Comparison of ENCODE assay signal across 25 mouse cellular contexts in genomic region chr8:54351123-54351522, GRCm38 (mm10).
DNase-seq lines count a peak whose midpoint lies in the region; ATAC-seq and TF ChIP-seq lines count a peak whose summit lies in the region.
"Had no signal": no experiment of that assay in that cellular context is flagged by ENCODE, and none has a peak within 500 bp of the region (broad histone marks: within the 10 kb centered on the region; RNA-seq: fewer than 3 reads in every experiment).

No protein-coding gene starts in this region.

- peak; percentile 25; the same call in 1 of the 2 replicates for ATAC-seq in forebrain, postnatal 0 days
- no peak for ATAC-seq in forebrain, embryonic 14.5 days
- peak; percentile 71; the same call in 1 of the 2 replicates for ATAC-seq in lung, embryonic 14.5 days (ENCODE audit: insufficient read depth)
- ATAC-seq in lung, embryonic 16.5 days (ENCODE audit: low read depth) = peak; percentile 90
- ATAC-seq: activated CD4-positive, CD25-positive, alpha-beta regulatory T cell, adult 4 months; CD4-positive, CD25-positive, alpha-beta regulatory T cell, adult 4 months; forebrain, embryonic 13.5 days; forebrain, embryonic 16.5 days; Patski had no signal

- no peak for DNase-seq in forebrain, postnatal 0 days
- DNase-seq in forebrain, embryonic 14.5 days (ENCODE audit: low spot score) = no peak
- DNase-seq in lung, embryonic 14.5 days = peak; percentile 10
- no peak for DNase-seq in lung, postnatal 25 days (ENCODE audit: low spot score)
- DNase-seq in lung, postnatal 4 days = no peak
- DNase-seq in brain, adult 2 months (ENCODE audit: low read depth, low spot score) = peak; percentile 16
- DNase-seq: adrenal gland, adult 8-10 months; adrenal gland, postnatal 14 days; adrenal gland, postnatal 36 days; B cell, adult 2 months; cerebellum, adult 11 months; cerebellum, adult 18-20 months; cerebellum, adult 8-10 months; cerebellum, postnatal 10 days; cerebellum, postnatal 25 days had no signal

- 89% methylated on average over 6 of the region's 6 CpGs for WGBS in forebrain, postnatal 0 days
- WGBS in forebrain, embryonic 14.5 days = 92% methylated on average over 6 of the region's 6 CpGs
- 74% methylated on average over 6 of the region's 6 CpGs for WGBS in lung, embryonic 14.5 days
- WGBS in lung, embryonic 16.5 days = 56% methylated on average over 6 of the region's 6 CpGs

- TF ChIP-seq CTCF in forebrain, postnatal 0 days (IDR thresholded peaks at IDR 0.05; ENCODE audit: low read depth) = no peak
- no peak for TF ChIP-seq CTCF in lung, embryonic 14.5 days (IDR thresholded peaks at IDR 0.05; ENCODE audit: low read depth)

- H3K4me1 ChIP-seq in forebrain, postnatal 0 days (ENCODE audit: insufficient read depth) = no peaks in the 10 kb centered on the region
- H3K4me1 ChIP-seq in forebrain, embryonic 14.5 days (ENCODE audit: control insufficient read depth, insufficient read depth, low read length) = no peaks in the 10 kb centered on the region
- no peaks in the 10 kb centered on the region for H3K4me1 ChIP-seq in lung, embryonic 14.5 days (ENCODE audit: insufficient read depth)
- H3K4me1 ChIP-seq in lung, embryonic 16.5 days (replicated peaks; ENCODE audit: control insufficient read depth, insufficient read depth, low read length) = no peaks in the 10 kb centered on the region
- H3K4me1 ChIP-seq: embryonic facial prominence, embryonic 10.5 days; embryonic facial prominence, embryonic 12.5 days; forebrain, embryonic 13.5 days had no signal

- H3K36me3 ChIP-seq in forebrain, postnatal 0 days (ENCODE audit: insufficient read depth) = no peaks in the 10 kb centered on the region
- no peaks in the 10 kb centered on the region for H3K36me3 ChIP-seq in forebrain, embryonic 14.5 days (ENCODE audit: control insufficient read depth, insufficient read depth, low read length)
- H3K36me3 ChIP-seq in lung, embryonic 14.5 days (ENCODE audit: insufficient read depth) = no peaks in the 10 kb centered on the region
- H3K36me3 ChIP-seq in lung, embryonic 16.5 days (ENCODE audit: control insufficient read depth, insufficient read depth, low read length) = no peaks in the 10 kb centered on the region
- H3K36me3 ChIP-seq: embryonic facial prominence, embryonic 10.5 days; embryonic facial prominence, embryonic 12.5 days; G1E had no signal

- no peak overlapping the region for H3K4me2 ChIP-seq in forebrain, postnatal 0 days (ENCODE audit: low read depth)
- no peak overlapping the region for H3K4me2 ChIP-seq in forebrain, embryonic 14.5 days (ENCODE audit: low read length)
- H3K4me2 ChIP-seq in lung, embryonic 14.5 days = no peak overlapping the region
- no peak overlapping the region for H3K4me2 ChIP-seq in lung, embryonic 16.5 days (ENCODE audit: low read depth, low read length)
- H3K4me2 ChIP-seq: embryonic facial prominence, embryonic 12.5 days; forebrain, embryonic 13.5 days had no signal

- H3K27me3 ChIP-seq in forebrain, postnatal 0 days (ENCODE audit: insufficient read depth, low read length) = no peaks in the 10 kb centered on the region
- no peaks in the 10 kb centered on the region for H3K27me3 ChIP-seq in forebrain, embryonic 14.5 days (replicated peaks; ENCODE audit: control insufficient read depth, insufficient read depth, low read length)
- H3K27me3 ChIP-seq in lung, embryonic 14.5 days (ENCODE audit: insufficient read depth, low read length) = no peaks in the 10 kb centered on the region
- H3K27me3 ChIP-seq in lung, embryonic 16.5 days (ENCODE audit: control insufficient read depth, insufficient read depth, low read depth, low read length) = no peaks in the 10 kb centered on the region
- H3K27me3 ChIP-seq: CH12.LX; embryonic facial prominence, embryonic 12.5 days; forebrain, embryonic 13.5 days had no signal

- H3K9ac ChIP-seq in forebrain, postnatal 0 days = no peak overlapping the region
- H3K9ac ChIP-seq in forebrain, embryonic 14.5 days (ENCODE audit: low read length) = no peak overlapping the region
- H3K9ac ChIP-seq in lung, embryonic 14.5 days = no peak overlapping the region
- H3K9ac ChIP-seq in lung, embryonic 16.5 days (ENCODE audit: low read length) = no peak overlapping the region
- H3K9ac ChIP-seq: embryonic facial prominence, embryonic 12.5 days; forebrain, embryonic 13.5 days had no signal

- no peak overlapping the region for H3K27ac ChIP-seq in forebrain, postnatal 0 days (ENCODE audit: low read depth, low read length)
- no peak overlapping the region for H3K27ac ChIP-seq in forebrain, embryonic 14.5 days (ENCODE audit: low read depth, low read length)
- H3K27ac ChIP-seq in lung, embryonic 14.5 days (ENCODE audit: low read depth) = no peak overlapping the region
- H3K27ac ChIP-seq in lung, embryonic 16.5 days (ENCODE audit: low read length) = no peak overlapping the region
- H3K27ac ChIP-seq: embryonic facial prominence, embryonic 10.5 days; embryonic facial prominence, embryonic 12.5 days; forebrain, embryonic 13.5 days had no signal

- no peaks in the 10 kb centered on the region for H3K9me3 ChIP-seq in forebrain, postnatal 0 days (ENCODE audit: low read length)
- H3K9me3 ChIP-seq in forebrain, embryonic 14.5 days (replicated peaks; ENCODE audit: control insufficient read depth, low read length) = no peaks in the 10 kb centered on the region
- H3K9me3 ChIP-seq in lung, embryonic 14.5 days (ENCODE audit: low read depth, low read length) = no peaks in the 10 kb centered on the region
- no peaks in the 10 kb centered on the region for H3K9me3 ChIP-seq in lung, embryonic 16.5 days (ENCODE audit: control insufficient read depth, low read length)
- H3K9me3 ChIP-seq: embryonic facial prominence, embryonic 10.5 days; embryonic facial prominence, embryonic 12.5 days; forebrain, embryonic 13.5 days; G1E had no signal

- no peak overlapping the region for H3K4me3 ChIP-seq in forebrain, postnatal 0 days (ENCODE audit: low read depth, low read length)
- H3K4me3 ChIP-seq in forebrain, embryonic 14.5 days (ENCODE audit: low read depth, low read length) = no peak overlapping the region
- H3K4me3 ChIP-seq in lung, embryonic 14.5 days (ENCODE audit: low read depth, low read length) = no peak overlapping the region
- H3K4me3 ChIP-seq in lung, embryonic 16.5 days (ENCODE audit: low read length) = no peak overlapping the region
- H3K4me3 ChIP-seq: embryonic facial prominence, embryonic 10.5 days; embryonic facial prominence, embryonic 12.5 days; forebrain, embryonic 13.5 days had no signal

Comparison
In these comparisons a context has a peak if more than half of its experiments do, and no peak if none do; other contexts are left out.
1. DNase-seq: peak in lung, embryonic 14.5 days (single experiment) and brain, adult 2 months (single experiment); none in forebrain, postnatal 0 days (single experiment), forebrain, embryonic 14.5 days (single experiment), lung, postnatal 25 days (single experiment) and lung, postnatal 4 days (0 of 2).